Mouse (Mus musculus): Measurements from ENCODE around the gene Fam133b.

The Fam133b gene

DNA sequence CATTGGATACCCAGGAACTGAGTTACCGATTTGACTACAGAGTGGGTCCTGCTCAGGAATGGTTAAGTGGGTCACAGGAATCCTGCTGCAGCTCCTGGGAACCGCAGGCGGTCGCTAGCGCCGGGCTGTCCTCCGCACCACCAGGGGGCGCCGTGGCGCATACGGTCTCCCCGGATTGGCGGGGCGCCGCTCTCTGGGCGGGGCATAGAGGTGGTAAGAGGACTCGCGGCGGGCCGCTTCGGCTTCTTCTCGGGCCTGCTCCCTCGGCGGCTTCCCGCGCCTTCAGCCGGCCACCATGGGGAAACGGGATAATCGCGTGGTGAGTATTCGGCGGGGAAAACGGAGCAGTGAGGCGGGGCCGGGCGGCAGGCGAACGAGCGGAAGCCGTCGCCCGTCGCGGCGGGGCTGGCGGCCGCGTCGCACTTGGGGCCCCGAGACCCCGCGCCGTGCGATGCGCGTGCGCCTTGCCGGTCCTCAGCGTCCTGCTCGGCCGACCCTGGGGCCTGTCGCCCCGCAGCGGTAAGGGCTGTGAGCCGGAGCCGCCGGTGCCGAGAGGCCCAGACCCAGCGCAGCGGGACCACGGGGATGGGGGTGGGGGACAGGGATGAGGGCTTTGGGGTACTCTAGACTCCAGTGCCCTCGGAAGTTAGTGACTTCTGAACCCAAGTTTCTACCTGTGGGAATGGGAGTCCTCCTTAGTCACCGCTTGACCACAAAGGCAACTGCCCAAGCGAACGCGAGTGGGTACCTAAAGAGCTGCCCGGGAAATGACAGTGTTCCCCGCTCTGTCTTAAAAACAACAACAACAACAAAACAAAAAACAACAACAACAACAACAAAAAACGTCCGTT lies at the start of gene Fam133b:
Gene Fam133b, plus strand, starts transcription at position 205 of the 851 bp plus-strand sequence.
- peak; percentile 86 for DNase-seq (ENCODE audit: low spot score)

DNA sequence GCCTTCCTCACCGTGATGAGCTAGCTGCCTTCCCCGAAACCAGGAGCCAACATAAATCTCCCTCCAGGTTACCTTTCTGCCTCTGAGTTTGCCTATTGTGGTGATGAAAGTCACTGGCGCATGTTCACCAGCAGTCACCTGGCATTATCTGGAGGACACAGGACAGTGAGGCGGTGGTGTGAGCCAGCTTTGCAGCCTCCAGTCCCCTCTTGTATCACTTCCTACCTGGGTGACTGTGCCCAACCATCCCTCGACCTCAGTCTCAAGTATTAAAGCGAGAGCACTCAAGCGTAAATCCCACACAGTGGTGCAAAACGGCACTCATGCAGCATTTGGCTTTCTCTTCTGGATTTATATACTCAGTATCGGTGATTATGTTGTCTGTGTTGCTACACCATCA lies 49.7 kb upstream of the Fam133b start:
- DNase-seq (ENCODE audit: low spot score), result no peak

DNA sequence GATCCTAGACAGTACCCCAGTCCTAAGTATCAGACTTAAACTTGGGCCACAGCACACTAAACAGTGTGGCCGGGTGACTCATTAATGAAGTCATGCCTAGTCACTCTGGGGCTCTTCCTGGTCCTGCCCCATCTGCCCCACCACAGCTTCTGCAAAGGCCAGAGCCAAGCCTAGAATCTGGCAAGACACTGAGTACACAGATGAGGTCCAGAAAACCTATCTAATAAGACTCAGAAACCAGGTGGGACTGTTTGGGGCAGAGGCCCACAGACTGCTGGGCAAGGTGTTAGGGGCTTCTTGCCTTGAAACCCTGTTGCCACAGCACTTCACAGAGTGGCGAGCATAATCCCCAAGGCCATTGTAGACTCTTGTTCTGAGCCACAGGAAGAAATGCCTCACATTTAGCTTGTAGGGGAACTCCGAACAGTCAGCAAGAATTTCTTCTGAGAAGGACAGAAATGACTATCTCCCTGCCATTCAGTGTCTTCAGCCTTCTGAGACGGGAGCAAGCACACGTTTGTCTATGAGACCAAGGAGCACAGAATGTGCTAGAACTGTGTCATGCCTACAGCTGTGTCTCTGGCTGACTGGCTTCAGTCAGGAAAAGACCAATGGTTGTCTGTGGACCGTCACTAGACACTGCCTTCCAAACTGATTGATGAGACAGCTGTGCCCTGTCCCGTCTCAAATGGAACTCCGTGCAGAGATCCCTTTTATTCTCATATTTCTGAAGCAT lies 49.0 kb upstream of the Fam133b start:
- no peak for DNase-seq (ENCODE audit: low spot score)

DNA sequence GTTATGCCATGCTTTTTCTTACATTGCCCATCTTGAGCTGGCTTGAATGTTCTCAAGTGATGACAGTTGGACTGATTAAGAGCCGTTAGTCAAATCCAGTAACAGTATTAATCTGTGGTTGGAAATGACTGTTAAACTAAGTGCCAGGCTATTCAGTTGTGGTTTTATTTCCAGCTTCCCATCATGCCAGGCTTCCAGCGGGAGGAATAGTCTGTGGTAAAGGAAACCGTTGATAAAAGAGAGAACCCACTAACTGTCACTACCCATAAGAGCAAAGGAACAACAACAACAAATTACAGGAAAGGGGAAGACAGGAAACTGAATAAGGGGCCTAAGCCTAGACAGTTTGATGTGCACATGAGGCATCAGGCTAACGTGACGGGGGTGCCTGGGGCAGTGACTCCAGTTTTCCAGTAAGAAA lies 46.1 kb upstream of the Fam133b start:
- no peak for DNase-seq (ENCODE audit: low spot score)

DNA sequence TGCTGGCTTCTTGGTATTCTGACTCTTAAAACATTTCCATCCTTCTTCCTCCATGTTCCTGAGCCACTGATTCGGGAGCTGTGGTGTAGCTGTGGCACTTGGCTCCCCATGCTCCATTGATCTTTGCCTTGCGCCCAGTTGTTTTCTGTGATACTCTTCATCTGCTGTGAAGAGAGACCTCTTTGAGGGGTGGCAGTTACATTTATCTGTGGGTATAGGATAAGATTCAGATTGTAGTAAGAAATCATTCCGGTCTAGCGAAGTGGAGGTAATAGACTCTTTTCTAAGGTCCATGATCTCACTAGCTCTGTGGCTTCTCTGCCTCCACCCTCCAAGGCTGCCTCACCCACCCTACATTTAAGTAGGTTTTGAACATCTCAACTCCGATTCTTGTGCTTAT lies 43.3 kb upstream of the Fam133b start:
- DNase-seq (ENCODE audit: low spot score), result no peak

DNA sequence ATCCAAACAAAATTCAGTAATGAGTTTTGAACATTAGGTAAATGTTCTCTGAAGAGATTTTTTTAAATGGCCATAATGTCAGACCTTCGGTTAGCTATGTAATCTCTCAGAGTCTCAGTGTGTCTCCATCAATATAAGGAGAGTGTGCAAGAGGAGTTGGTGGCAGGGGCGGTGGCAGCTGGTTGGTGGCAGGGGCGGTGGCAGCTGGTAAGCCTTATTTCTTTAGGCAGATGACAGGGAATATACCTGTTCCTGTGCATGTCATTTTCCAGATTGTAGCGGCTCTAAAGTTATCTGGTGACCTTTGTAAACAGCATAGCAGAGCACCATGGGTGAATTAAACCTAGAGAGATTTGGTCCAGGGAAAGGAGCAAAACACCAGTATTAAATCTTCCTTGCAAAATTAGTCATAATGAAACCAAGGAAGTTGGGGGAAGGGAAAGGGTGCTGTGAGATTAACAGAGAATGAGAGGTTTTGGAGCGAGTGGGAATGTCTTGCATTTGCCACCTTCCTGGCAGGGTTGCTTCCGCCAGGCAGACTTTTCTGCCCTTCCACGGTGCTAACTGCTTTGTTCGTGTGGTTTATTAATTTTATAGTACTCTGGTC lies 42.6 kb upstream of the Fam133b start:
- no peak for DNase-seq (ENCODE audit: low spot score)

DNA sequence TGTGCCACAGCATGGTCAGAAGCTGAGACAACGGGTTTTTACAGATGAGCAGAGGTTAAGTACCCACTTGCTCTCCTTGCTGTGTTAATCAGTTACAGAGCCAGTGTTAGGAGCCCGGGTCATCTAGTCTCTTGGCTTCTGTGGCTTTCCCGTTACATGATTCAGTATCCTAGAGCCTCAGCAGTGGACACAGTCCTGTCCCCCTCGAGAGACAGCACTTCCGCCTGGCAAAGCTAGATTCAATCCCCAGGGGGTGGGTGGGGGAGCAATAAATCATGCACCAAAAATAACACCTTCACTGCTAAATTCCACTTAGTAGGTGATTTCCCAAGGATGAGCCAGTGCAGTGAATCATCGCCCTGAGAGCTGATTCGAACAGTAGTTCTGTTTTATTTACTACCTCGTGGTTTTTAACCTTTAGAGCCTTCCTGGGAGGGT lies 42.0 kb upstream of the Fam133b start:
- no peak for DNase-seq (ENCODE audit: low spot score)

DNA sequence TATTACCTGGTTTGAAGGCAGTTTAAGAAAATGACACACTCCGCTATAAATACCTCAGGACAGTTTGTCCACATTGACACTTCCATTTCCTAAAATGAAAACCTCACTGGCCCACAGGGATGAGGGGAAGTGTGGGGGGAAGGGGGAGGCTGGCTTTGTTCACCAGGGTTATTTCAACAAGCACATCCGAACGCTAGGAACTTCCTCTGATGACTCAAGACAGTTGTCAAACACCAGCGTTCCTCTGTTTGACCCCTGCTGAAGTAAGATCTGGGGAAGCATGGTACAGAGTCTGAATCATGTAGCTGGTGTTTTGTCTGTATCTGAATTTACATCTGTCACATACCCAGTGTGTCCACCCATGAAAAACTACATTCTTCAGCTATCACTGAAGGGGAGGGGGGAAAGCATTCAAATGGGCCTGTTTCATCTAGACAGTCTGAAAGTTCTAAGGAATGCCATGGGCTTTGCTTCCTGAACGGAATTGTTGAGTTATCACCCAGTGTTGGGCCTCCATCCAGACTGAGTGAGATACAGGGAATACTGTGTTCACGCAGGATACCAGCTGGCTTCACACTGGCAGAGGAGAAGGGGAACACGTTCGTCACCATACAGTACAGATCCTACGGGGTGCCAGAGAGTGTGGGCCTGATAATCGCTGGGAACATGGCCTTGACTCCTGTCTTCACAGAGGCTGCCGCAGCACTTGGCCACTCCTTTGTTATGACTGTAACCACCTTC lies 40.9 kb upstream of the Fam133b start:
- no peak for DNase-seq (ENCODE audit: low spot score)

DNA sequence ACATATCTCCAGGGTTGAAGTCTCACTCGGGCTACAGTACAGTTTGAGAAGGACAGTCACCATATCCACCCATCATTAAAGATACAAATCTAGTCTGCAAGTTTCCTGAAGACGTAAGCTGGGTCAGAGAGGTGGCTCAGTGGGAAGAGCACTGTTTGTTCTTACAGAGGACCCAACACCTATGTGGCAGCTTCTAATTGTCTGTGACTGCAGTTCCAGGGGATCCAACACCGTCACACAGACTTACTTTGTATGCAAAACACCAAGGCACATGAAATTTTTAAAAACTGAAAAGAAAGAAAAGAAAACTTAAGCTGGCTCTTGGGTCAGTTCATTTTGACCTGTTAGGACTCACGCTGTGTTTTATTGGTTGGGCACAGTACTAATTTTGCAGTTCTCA lies 40.3 kb upstream of the Fam133b start:
- no peak for DNase-seq (ENCODE audit: low spot score)

DNA sequence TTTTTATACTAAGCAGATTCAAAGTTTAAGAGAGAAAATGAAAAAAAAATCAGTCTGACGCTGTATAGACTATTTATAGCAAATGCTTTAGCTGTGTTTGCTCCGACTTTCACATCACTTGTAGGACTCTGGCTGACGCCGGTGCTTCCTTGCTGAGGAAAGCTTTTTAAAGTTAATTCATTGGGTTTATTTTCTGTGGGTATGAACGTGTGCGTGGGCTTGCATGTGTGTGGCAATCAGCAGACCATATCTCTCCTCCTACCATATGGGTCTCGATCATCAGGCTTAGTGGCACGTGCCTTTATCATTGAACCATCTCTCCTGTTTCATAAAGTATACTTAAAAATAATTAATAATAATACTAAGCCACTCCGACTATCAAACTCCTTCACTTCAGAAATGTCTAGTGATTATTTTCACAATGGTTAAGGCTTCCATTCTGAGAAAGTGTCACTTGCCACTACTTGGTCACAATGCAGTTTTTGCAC lies 39.8 kb upstream of the Fam133b start:
- no peak for DNase-seq (ENCODE audit: low spot score)

DNA sequence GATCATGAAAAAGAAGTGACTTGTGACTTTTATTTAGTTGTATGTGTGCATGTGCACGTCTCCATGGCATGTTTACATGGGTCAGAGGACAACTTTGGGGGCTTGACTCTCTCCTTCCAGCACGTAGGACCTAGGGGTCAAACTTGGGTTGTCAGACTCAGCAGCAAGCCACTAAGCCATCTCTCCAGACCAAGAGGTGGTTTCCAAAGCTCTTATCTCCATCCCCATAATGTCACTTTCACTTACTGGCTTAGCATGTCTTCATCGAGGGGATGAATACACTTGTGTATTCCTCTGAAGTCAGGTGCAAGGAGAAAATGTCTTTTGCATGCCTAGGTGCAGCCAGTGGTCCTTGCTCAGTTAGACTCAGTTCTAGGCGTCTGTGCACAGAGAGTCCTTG lies 39.2 kb upstream of the Fam133b start:
- no peak for DNase-seq (ENCODE audit: low spot score)

DNA sequence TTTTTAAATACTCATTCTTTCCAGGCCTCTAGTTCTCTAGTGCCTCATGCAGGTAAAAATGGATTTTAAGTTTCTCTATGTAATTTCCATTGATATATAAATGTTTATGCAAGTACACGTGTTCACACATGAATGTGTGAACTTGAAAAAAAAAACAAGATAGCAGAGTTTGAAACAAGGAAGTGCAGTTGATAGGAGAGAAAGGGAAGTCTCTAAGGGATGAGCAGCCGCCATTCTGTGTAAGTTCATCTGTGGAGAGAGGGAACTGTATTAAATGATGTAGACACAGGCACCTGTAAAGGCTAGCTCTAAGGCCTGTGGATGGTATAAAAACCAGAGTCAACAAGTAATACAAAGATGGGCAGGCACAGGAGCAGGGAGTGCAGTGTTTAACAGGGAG lies 38.1 kb upstream of the Fam133b start:
- DNase-seq (ENCODE audit: low spot score), result no peak

DNA sequence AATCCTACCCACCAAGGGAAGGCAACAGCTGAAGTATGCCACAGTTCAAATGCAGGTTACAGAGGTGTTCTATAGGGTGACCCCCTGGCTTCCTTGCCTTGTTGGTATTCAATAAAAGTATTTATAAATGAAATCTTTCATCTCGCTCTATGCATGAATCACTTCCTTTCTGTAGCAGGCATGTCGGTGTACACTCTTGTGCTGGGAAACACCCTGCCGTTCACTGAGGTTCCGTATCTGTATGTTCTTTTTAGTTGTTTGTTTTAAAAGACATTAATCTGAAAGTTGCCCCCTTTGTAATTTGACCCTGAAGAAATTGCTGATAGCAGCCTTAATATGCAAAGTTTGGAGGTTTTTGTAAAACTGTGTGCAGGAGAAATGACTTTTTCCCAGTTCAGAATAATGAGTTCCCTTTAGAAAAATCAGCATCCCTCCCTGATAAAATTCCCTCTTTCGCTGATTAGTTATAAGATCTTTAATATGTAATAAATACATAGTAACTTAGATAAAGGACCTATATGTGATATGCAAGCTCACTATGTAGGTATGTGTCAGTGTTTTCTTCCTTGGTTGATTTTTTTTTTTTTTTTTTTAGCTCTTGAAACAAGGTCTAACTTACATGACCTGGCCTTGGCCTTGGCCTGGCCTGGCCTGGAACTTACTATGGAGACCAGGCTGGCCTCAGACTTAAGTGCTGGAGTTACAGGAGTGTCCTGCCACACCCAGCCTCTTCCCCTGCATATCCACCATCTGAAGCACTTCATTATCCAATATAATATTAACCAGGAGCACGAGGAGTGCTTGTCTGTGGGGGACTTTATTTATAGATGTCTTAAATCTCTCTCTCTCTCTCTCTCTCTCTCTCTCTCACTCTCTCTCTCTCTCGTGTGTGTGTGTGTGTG lies 34.9 kb upstream of the Fam133b start:
- no peak for DNase-seq (ENCODE audit: low spot score)

DNA sequence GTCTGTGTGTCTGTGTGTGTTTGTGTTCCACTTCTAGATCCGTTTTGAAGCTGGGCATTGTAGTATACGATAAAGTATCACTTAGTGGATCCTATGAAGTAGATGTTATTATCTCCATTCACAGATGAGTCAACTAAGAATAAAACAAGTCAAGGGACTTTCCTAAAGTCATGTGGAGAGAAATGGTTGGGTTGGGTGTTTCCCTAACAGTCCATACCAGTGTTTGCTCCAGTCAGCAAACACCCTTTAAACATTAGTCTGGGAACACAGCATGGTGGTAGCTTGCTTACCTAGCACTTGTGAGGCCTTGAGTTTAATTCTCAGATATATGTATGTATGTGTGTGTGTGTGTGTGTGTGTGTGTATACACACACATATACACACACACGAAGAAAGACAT lies 34.1 kb upstream of the Fam133b start:
- DNase-seq (ENCODE audit: low spot score), result no peak

DNA sequence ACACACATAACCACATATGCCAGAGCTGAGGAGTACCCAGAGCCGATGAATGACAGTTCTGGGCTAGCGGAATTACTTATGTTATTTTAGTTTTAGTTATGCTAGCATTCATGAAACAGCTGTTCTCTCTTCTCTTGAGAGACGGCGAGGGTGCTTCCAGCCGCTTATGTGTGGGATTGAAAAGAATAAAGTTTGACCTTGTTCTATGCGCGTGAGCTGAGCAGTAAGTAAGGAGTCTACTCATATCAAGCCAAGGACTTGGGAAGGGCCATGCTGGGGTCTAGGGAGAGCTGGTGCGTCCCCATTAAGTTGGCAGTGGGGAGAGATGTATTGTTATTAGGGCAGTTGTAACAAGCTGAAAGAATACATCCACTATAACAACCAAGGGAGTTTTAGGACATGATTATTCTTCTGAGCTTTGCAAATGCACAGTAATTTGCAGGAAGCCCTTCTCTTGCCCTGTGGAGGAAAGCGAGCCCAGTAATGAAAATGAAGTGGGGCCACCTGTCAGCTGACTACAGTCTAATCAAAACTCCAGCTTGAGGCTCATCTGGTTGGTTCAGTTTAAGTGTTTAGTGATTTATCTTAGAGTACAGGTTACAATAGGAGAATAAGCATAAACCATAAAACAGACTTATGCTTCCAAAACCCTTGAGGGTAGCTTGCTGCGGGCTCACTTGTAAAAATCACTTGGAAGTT lies 32.4 kb upstream of the Fam133b start:
- DNase-seq (ENCODE audit: low spot score), result no peak

DNA sequence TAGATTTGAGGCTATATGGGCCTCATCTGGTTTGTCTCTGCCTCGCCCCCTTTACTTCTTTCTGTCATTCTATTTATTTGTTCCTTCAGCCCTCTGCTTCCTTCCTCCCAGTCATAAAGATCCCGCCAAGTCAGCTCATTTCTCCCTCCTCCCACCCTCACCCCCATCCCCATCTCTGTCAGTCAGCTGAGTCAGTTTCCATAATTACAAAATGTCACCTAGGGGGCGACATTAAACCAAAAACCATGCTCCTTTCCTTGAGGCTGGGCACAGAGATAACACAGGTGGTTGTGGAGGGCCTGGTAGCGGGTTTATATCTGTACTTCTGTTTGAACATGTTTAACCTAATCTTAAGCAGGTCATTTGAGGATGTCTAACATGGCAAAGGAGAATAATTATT lies 31.0 kb upstream of the Fam133b start:
- no peak for DNase-seq (ENCODE audit: low spot score)

DNA sequence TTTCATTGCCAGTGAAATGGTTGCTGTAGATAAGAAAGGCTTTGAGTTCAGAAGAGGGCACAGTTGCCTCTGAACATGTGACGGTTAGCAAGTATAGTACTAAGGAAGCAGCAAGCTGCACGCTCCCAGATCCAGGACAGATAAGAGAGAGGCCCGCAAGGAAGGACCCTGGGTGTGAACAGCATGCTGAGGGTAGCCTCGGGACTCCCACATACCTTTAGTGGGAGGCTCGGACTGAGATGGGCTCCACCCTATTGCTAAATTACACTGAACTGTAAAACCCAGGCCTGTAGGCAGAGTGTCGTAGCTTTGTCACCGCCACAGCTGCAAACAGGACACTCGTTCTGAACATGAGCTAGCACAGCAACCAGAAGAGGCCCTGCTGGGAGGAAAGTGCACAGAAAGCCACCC lies 28.7 kb upstream of the Fam133b start:
- DNase-seq (ENCODE audit: low spot score), result no peak

DNA sequence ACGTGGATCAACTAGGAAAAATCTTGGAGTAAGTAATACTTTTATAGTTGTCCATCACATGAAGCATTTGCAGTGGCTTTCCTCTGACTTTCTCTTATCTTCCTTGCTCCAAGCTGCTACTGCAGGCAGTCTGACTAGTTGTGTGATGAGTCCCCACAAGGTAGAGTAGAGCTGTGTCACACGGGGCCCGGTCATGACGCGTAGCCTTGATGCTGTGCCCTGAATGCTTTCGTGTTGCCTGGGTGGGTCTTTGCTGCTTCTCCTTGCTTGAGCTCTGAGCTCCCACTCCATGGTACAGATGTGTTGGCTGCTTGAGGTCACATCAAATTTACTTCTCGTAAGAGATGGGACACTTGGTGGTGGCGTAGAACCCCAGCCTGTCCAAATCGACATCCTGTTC lies 28.2 kb upstream of the Fam133b start:
- no peak for DNase-seq (ENCODE audit: low spot score)

DNA sequence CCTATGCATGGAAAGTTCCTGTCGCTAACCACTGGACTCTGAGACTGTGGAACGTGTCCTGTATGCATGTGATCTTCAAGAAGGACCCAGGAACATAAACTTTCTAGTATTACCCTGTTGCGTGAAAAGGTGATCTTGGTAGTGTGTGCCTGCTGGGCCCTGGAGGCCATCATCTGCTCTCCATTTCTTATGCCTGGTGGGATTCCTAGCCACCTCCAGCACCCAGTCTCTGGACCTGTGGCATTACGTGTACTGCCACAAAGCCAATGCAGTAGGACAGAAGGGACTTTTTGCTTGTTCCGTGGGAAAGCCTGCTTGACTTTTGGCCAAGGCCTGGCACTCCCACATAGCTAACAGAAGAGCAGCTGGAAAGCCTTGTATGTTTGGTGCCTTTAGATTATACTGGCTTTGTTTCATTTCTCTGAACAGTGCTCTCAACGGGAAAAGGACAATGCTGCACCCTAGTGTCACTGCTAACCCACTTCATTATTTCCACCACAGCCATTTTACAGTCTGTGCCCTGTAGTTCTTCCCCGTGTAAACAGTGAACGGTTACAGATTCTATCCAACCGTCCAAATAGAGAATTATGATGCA lies 27.1 kb upstream of the Fam133b start:
- no peak for DNase-seq (ENCODE audit: low spot score)
